Mouse (Mus musculus): ENCODE results near the gene Slc6a1. TPM values are rescaled to one million over a fixed set of nuclear protein-coding genes. Genes with fewer than 3 reads are reported as not detected.
"Not testable (repeated sequence)": the region's sequence is repeated elsewhere in the genome, so short reads cannot be mapped to it uniquely, and the experiment has no call there.

Slc6a1 gene
- polyA plus RNA-seq, 1 experiment from 2014 or later: not detected

GRCm38 (mm10) chr6:114322914-114323313 is 40.5 kb downstream of the Slc6a1 start:
- Histone ChIP-seq H3K9me3 (ENCODE audit: control insufficient read depth) (no peaks in the 10 kb centered on the region), H3K27me3 (replicated peaks; ENCODE audit: control insufficient read depth, insufficient read depth, low read length) (no peaks in the 10 kb centered on the region), H3K27ac (ENCODE audit: low read depth, low read length) (no peak overlapping the region), H3K36me3 (ENCODE audit: control insufficient read depth, insufficient read depth) (no peaks in the 10 kb centered on the region), H3K9ac (ENCODE audit: low read depth, low read length) (no peak overlapping the region), H3K4me1 (replicated peaks; ENCODE audit: control insufficient read depth, insufficient read depth, low read length) (no peaks in the 10 kb centered on the region), H3K4me2 (replicated peaks; ENCODE audit: low read depth) (no peak overlapping the region), H3K4me3 (ENCODE audit: low read depth, low read length) (no peak overlapping the region)
- 70% methylated on average over 3 of the region's 3 CpGs for WGBS
- peak; percentile 15; the same call in 1 of the 2 replicates for TF ChIP-seq CTCF (IDR thresholded peaks at IDR 0.05; ENCODE audit: low read depth)
- ATAC-seq: no peak

GRCm38 (mm10) chr6:114324808-114325207 is 42.4 kb downstream of the Slc6a1 start:
- H3K27me3 ChIP-seq (replicated peaks; ENCODE audit: control insufficient read depth, insufficient read depth, low read length): no peaks in the 10 kb centered on the region
- H3K4me3 ChIP-seq (ENCODE audit: low read depth, low read length): no peak overlapping the region
- no peak overlapping the region for H3K4me2 ChIP-seq (replicated peaks; ENCODE audit: low read depth)
- H3K9me3 ChIP-seq (ENCODE audit: control insufficient read depth): no peaks in the 10 kb centered on the region
- H3K27ac ChIP-seq (ENCODE audit: low read depth, low read length): no peak overlapping the region
- H3K9ac ChIP-seq (ENCODE audit: low read depth, low read length): no peak overlapping the region
- no peaks in the 10 kb centered on the region for H3K36me3 ChIP-seq (ENCODE audit: control insufficient read depth, insufficient read depth)
- no peak for ATAC-seq
- 90% methylated on average over 5 of the region's 5 CpGs for WGBS
- no peaks in the 10 kb centered on the region for H3K4me1 ChIP-seq (replicated peaks; ENCODE audit: control insufficient read depth, insufficient read depth, low read length)
- no peak for TF ChIP-seq CTCF (IDR thresholded peaks at IDR 0.05; ENCODE audit: low read depth)

GRCm38 (mm10) chr6:114329597-114330470 is 47.4 kb downstream of the Slc6a1 start:
- H3K36me3 ChIP-seq (ENCODE audit: control insufficient read depth, insufficient read depth): no peaks in the 10 kb centered on the region
- no peaks in the 10 kb centered on the region for H3K9me3 ChIP-seq (ENCODE audit: control insufficient read depth)
- no peaks in the 10 kb centered on the region; the same call in 1 of the 2 replicates for H3K27me3 ChIP-seq (replicated peaks; ENCODE audit: control insufficient read depth, insufficient read depth, low read length)
- H3K4me3 ChIP-seq (ENCODE audit: low read depth, low read length): no peak overlapping the region
- 39% methylated on average over 8 of the region's 8 CpGs for WGBS
- H3K27ac ChIP-seq (ENCODE audit: low read depth, low read length): no peak overlapping the region
- no peak overlapping the region for H3K4me2 ChIP-seq (replicated peaks; ENCODE audit: low read depth)
- no peak overlapping the region for H3K9ac ChIP-seq (ENCODE audit: low read depth, low read length)
- H3K4me1 ChIP-seq (replicated peaks; ENCODE audit: control insufficient read depth, insufficient read depth, low read length): no peaks in the 10 kb centered on the region
- no peak for ATAC-seq
- TF ChIP-seq CTCF (IDR thresholded peaks at IDR 0.05; ENCODE audit: low read depth): peak; percentile 51

- no peak for TF ChIP-seq CTCF (IDR thresholded peaks at IDR 0.05; ENCODE audit: low read depth)
- Histone ChIP-seq H3K9ac (ENCODE audit: low read depth, low read length) (no peak overlapping the region), H3K27ac (ENCODE audit: low read depth, low read length) (no peak overlapping the region), H3K4me2 (replicated peaks; ENCODE audit: low read depth) (no peak overlapping the region), H3K4me3 (ENCODE audit: low read depth, low read length) (no peak overlapping the region), H3K27me3 (replicated peaks; ENCODE audit: control insufficient read depth, insufficient read depth, low read length) (no peaks in the 10 kb centered on the region; the same call in 1 of the 2 replicates), H3K9me3 (ENCODE audit: control insufficient read depth) (no peaks in the 10 kb centered on the region), H3K36me3 (ENCODE audit: control insufficient read depth, insufficient read depth) (no peaks in the 10 kb centered on the region), H3K4me1 (replicated peaks; ENCODE audit: control insufficient read depth, insufficient read depth, low read length) (no peaks in the 10 kb centered on the region)
- no peak for ATAC-seq
- WGBS: 86% methylated on average over 7 of the region's 7 CpGs
Observed at GRCm38 (mm10) chr6:114331926-114332325, 49.5 kb downstream of the Slc6a1 start.

GRCm38 (mm10) chr6:114336128-114336943 is 53.9 kb downstream of the Slc6a1 start:
- 51% methylated on average over 11 of the region's 11 CpGs for WGBS
- no peak for ATAC-seq
- Histone ChIP-seq H3K9me3 (ENCODE audit: control insufficient read depth) (no peaks in the 10 kb centered on the region), H3K4me2 (replicated peaks; ENCODE audit: low read depth) (no peak overlapping the region), H3K27ac (ENCODE audit: low read depth, low read length) (no peak overlapping the region), H3K27me3 (replicated peaks; ENCODE audit: control insufficient read depth, insufficient read depth, low read length) (no peaks in the 10 kb centered on the region; the same call in 1 of the 2 replicates), H3K4me3 (ENCODE audit: low read depth, low read length) (no peak overlapping the region), H3K4me1 (replicated peaks; ENCODE audit: control insufficient read depth, insufficient read depth, low read length) (no peaks in the 10 kb centered on the region), H3K36me3 (ENCODE audit: control insufficient read depth, insufficient read depth) (no peaks in the 10 kb centered on the region), H3K9ac (ENCODE audit: low read depth, low read length) (no peak overlapping the region)
- TF ChIP-seq CTCF (IDR thresholded peaks at IDR 0.05; ENCODE audit: low read depth): no peak

- H3K4me3 ChIP-seq (ENCODE audit: low read depth, low read length): no peak overlapping the region
- no peak for TF ChIP-seq CTCF (IDR thresholded peaks at IDR 0.05; ENCODE audit: low read depth)
- 58% methylated on average over 1 of the region's 1 CpGs for WGBS
- H3K9me3 ChIP-seq (ENCODE audit: control insufficient read depth): no peaks in the 10 kb centered on the region
- no peak overlapping the region for H3K27ac ChIP-seq (ENCODE audit: low read depth, low read length)
- no peak overlapping the region for H3K9ac ChIP-seq (ENCODE audit: low read depth, low read length)
- H3K27me3 ChIP-seq (replicated peaks; ENCODE audit: control insufficient read depth, insufficient read depth, low read length): no peaks in the 10 kb centered on the region; the same call in 1 of the 2 replicates
- H3K4me1 ChIP-seq (replicated peaks; ENCODE audit: control insufficient read depth, insufficient read depth, low read length): no peaks in the 10 kb centered on the region
- no peak for ATAC-seq
- H3K4me2 ChIP-seq (replicated peaks; ENCODE audit: low read depth): no peak overlapping the region
- no peaks in the 10 kb centered on the region for H3K36me3 ChIP-seq (ENCODE audit: control insufficient read depth, insufficient read depth)
Observed at GRCm38 (mm10) chr6:114336944-114337215, 54.4 kb downstream of the Slc6a1 start.

GRCm38 (mm10) chr6:114341381-114341780 is 58.9 kb downstream of the Slc6a1 start:
- H3K27ac ChIP-seq (ENCODE audit: low read depth, low read length); ATAC-seq; H3K9ac ChIP-seq (ENCODE audit: low read depth, low read length); H3K36me3 ChIP-seq (ENCODE audit: control insufficient read depth, insufficient read depth); H3K9me3 ChIP-seq (ENCODE audit: control insufficient read depth); H3K4me3 ChIP-seq (ENCODE audit: low read depth, low read length); H3K4me2 ChIP-seq (replicated peaks; ENCODE audit: low read depth); H3K4me1 ChIP-seq (replicated peaks; ENCODE audit: control insufficient read depth, insufficient read depth, low read length); H3K27me3 ChIP-seq (replicated peaks; ENCODE audit: control insufficient read depth, insufficient read depth, low read length): not testable (repeated sequence)
